Comparison of ENCODE assay signal across 10 mouse cellular contexts in the genomic region with DNA sequence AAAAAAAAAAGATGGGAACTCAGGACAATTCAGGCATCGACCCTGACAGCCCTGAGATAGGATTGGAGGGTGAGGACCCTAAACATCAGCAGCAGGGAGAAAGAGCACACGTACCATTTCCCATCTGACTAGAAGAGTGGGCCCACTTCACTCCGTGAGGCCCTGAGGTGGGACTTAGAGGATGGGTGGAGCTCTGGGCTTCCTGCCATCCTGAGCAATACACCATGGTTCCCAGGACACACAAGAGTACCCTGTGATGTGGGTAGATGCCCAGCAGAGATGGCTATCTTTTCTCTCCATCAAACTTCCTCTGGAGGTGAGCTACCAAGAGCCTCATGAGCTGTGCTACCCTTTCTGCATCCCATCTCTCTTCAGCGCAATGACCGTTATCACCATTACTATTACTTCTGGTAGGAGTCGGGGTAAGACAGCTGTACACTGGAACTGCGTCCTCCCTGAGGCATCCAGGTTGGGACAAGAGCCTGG. TPM values are rescaled to one million over a fixed set of nuclear protein-coding genes. Genes with fewer than 3 reads are reported as not detected.
DNase-seq lines count a peak whose midpoint lies in the region; ATAC-seq and TF ChIP-seq lines count a peak whose summit lies in the region.
"Had no signal": no experiment of that assay in that cellular context is flagged by ENCODE, and none has a peak within 500 bp of the region (broad histone marks: within the 10 kb centered on the region; RNA-seq: fewer than 3 reads in every experiment).

No protein-coding gene starts in this region.

- peaks cover 9% of the 10 kb centered on the region for H3K27me3 ChIP-seq in forebrain, embryonic 11.5 days (ENCODE audit: control insufficient read depth, insufficient read depth, low read length)
- H3K27me3 ChIP-seq in limb, embryonic 11.5 days (ENCODE audit: control insufficient read depth, insufficient read depth, low read length): peaks cover 23% of the 10 kb centered on the region
- peaks cover 24% of the 10 kb centered on the region for H3K27me3 ChIP-seq in stomach, embryonic 14.5 days (ENCODE audit: control insufficient read depth, insufficient read depth, low read length)

- 30% methylated on average over 7 of the region's 7 CpGs for WGBS in forebrain, embryonic 11.5 days
- 32% methylated on average over 7 of the region's 7 CpGs for WGBS in limb, embryonic 11.5 days
- WGBS in stomach, embryonic 14.5 days: 30% methylated on average over 7 of the region's 7 CpGs

- ATAC-seq in forebrain, embryonic 11.5 days (replicated peaks; ENCODE audit: low FRiP score): no peak
- ATAC-seq in limb, embryonic 11.5 days (ENCODE audit: insufficient number of reproducible peaks, low FRiP score, low TSS enrichment, low read depth): no peak
- ATAC-seq in stomach, embryonic 14.5 days (ENCODE audit: insufficient number of reproducible peaks, insufficient read depth, low FRiP score, low read depth): no peak

- no peaks in the 10 kb centered on the region for H3K4me1 ChIP-seq in forebrain, embryonic 11.5 days (replicated peaks; ENCODE audit: control insufficient read depth, insufficient read depth, low read length)
- no peaks in the 10 kb centered on the region; the same call in 1 of the 2 replicates for H3K4me1 ChIP-seq in limb, embryonic 11.5 days (ENCODE audit: control insufficient read depth, insufficient read depth, low read length)
- H3K4me1 ChIP-seq in stomach, embryonic 14.5 days (ENCODE audit: control insufficient read depth, insufficient read depth, low read length): peaks cover 4% of the 10 kb centered on the region; the same call in 1 of the 2 replicates

- H3K27ac ChIP-seq in layer of hippocampus, adult 2 months: peak overlapping the region; percentile 77
- no peak overlapping the region for H3K27ac ChIP-seq in forebrain, embryonic 11.5 days (ENCODE audit: low read depth, low read length)
- no peak overlapping the region for H3K27ac ChIP-seq in limb, embryonic 11.5 days (replicated peaks; ENCODE audit: low read depth, low read length)
- H3K27ac ChIP-seq in stomach, embryonic 14.5 days (ENCODE audit: low read length): no peak overlapping the region

- DNase-seq in layer of hippocampus, adult 2 months (ENCODE audit: low spot score in 2 of 2): no peak
- no peak for DNase-seq in layer of hippocampus, postnatal 36 days
- DNase-seq in forebrain, embryonic 11.5 days (ENCODE audit: low spot score): no peak
- DNase-seq in limb, embryonic 11.5 days (ENCODE audit: low spot score): no peak
- no peak for DNase-seq in urinary bladder, adult 18-20 months (ENCODE audit: low spot score in 2 of 2)
- no peak for DNase-seq in layer of hippocampus, adult 18-20 months (ENCODE audit: low spot score in 2 of 2)
- DNase-seq in spleen, adult 18-20 months: no peak
- DNase-seq: thymus, adult 18-20 months had no signal

- H3K4me3 ChIP-seq in layer of hippocampus, adult 2 months: peak overlapping the region; percentile 61
- H3K4me3 ChIP-seq in forebrain, embryonic 11.5 days (ENCODE audit: low read depth, low read length): peak overlapping the region; percentile 43
- peak overlapping the region; percentile 27 for H3K4me3 ChIP-seq in limb, embryonic 11.5 days (ENCODE audit: low read depth, low read length)
- H3K4me3 ChIP-seq in stomach, embryonic 14.5 days (ENCODE audit: low read depth, low read length): peak overlapping the region; percentile 32

- no peaks in the 10 kb centered on the region for H3K9me3 ChIP-seq in forebrain, embryonic 11.5 days (ENCODE audit: control insufficient read depth, low read length)
- H3K9me3 ChIP-seq in limb, embryonic 11.5 days (ENCODE audit: control insufficient read depth, low read length): no peaks in the 10 kb centered on the region
- H3K9me3 ChIP-seq in stomach, embryonic 14.5 days (ENCODE audit: control insufficient read depth, low read depth, low read length): no peaks in the 10 kb centered on the region

- no peaks in the 10 kb centered on the region for H3K36me3 ChIP-seq in forebrain, embryonic 11.5 days (ENCODE audit: control insufficient read depth, insufficient read depth, low read length)
- H3K36me3 ChIP-seq in limb, embryonic 11.5 days (ENCODE audit: control insufficient read depth, insufficient read depth, low read length): no peaks in the 10 kb centered on the region
- no peaks in the 10 kb centered on the region for H3K36me3 ChIP-seq in stomach, embryonic 14.5 days (ENCODE audit: control insufficient read depth, insufficient read depth, low read length)

- peak overlapping the region; percentile 84 for H3K4me2 ChIP-seq in forebrain, embryonic 11.5 days (ENCODE audit: low read depth, low read length, severe bottlenecking)
- H3K4me2 ChIP-seq in limb, embryonic 11.5 days (ENCODE audit: low read depth, severe bottlenecking): peak overlapping the region; percentile 64
- peak overlapping the region; percentile 56 for H3K4me2 ChIP-seq in stomach, embryonic 14.5 days (replicated peaks; ENCODE audit: low read depth, low read length)

- no peak for TF ChIP-seq CTCF in layer of hippocampus, adult 2 months (conservative IDR thresholded peaks at IDR 0.05)

- H3K9ac ChIP-seq in forebrain, embryonic 11.5 days (ENCODE audit: low read length): peak overlapping the region; percentile 61; the same call in 1 of the 2 replicates
- no peak overlapping the region for H3K9ac ChIP-seq in limb, embryonic 11.5 days (ENCODE audit: low read length)
- no peak overlapping the region for H3K9ac ChIP-seq in stomach, embryonic 14.5 days (replicated peaks; ENCODE audit: low read depth, low read length)

RNA-seq across cellular contexts. Expression of a gene that starts 13.8 kb away (rescaled TPM):
- total RNA-seq in layer of hippocampus, adult 2 months (2021): 10 to 100 TPM; 44.5 to 48.4 TPM
- total RNA-seq in layer of hippocampus, postnatal 36 days (2021): 10 to 100 TPM; 29.7 to 45.1 TPM
- polyA plus RNA-seq in forebrain, embryonic 11.5 days (2014; fragmentation: Nextera tagmentation; extraction: Ambion mirVana): 0.53 and 1.0 TPM in 2 replicates
- polyA plus RNA-seq in limb, embryonic 11.5 days (2014; fragmentation: Nextera tagmentation; extraction: Ambion mirVana): 0.13 and 0.24 TPM in 2 replicates
- polyA plus RNA-seq in stomach, embryonic 14.5 days (2014; fragmentation: Nextera tagmentation; extraction: Ambion mirVana): 0.59 and 0.80 TPM in 2 replicates
- 10 to 100 TPM; 39.9 to 43.2 TPM for total RNA-seq in layer of hippocampus, adult 18-20 months (2021)
- total RNA-seq: monocyte, adult 5-6 weeks had no signal

RNA-seq across cellular contexts. Expression of a gene that starts 30.2 kb away (rescaled TPM):
- not detected for total RNA-seq in layer of hippocampus, adult 2 months (2021)
- total RNA-seq in layer of hippocampus, postnatal 36 days (2021): not detected
- polyA plus RNA-seq in forebrain, embryonic 11.5 days (2014; fragmentation: Nextera tagmentation; extraction: Ambion mirVana): not detected in 2 replicates
- not detected in 2 replicates for polyA plus RNA-seq in limb, embryonic 11.5 days (2014; fragmentation: Nextera tagmentation; extraction: Ambion mirVana)
- not detected in 2 replicates for polyA plus RNA-seq in stomach, embryonic 14.5 days (2014; fragmentation: Nextera tagmentation; extraction: Ambion mirVana)
- total RNA-seq in layer of hippocampus, adult 18-20 months (2021): not detected
- total RNA-seq: monocyte, adult 5-6 weeks had no signal

RNA-seq across cellular contexts. Expression of a gene that starts 54.3 kb away (rescaled TPM):
- not detected for total RNA-seq in layer of hippocampus, adult 2 months (2021)
- total RNA-seq in layer of hippocampus, postnatal 36 days (2021): not detected
- polyA plus RNA-seq in forebrain, embryonic 11.5 days (2014; fragmentation: Nextera tagmentation; extraction: Ambion mirVana): not detected in 2 replicates
- polyA plus RNA-seq in limb, embryonic 11.5 days (2014; fragmentation: Nextera tagmentation; extraction: Ambion mirVana): not detected in 2 replicates
- not detected in 2 replicates for polyA plus RNA-seq in stomach, embryonic 14.5 days (2014; fragmentation: Nextera tagmentation; extraction: Ambion mirVana)
- total RNA-seq in layer of hippocampus, adult 18-20 months (2021): not detected
- total RNA-seq: monocyte, adult 5-6 weeks had no signal
